Mouse (Mus musculus): ENCODE measurements around the gene F3. TPM values are rescaled to one million over a fixed set of nuclear protein-coding genes. Genes with fewer than 3 reads are reported as not detected.
A peak's percentile ranks its signal among the peaks of the same experiment; 100 is the strongest.

F3 gene
- polyA plus RNA-seq, 1 experiment from 2014 or later: 22.8 TPM

GRCm38 (mm10) chr3:121725651-121726050, 2.3 kb downstream of the F3 start:
- no peak overlapping the region for H3K4me3 ChIP-seq (replicated peaks; ENCODE audit: low read depth, low read length)
- 0 out of 2 replicates have a peak, but pooled peaks cover 8% of the 10 kb centered on the region for H3K36me3 ChIP-seq (ENCODE audit: insufficient read depth, low read length)
- H3K4me1 ChIP-seq (replicated peaks; ENCODE audit: insufficient read depth, low read length): peaks cover 11% of the 10 kb centered on the region
- no peak overlapping the region for H3K9ac ChIP-seq (ENCODE audit: low read depth, low read length)
- no peak for DNase-seq (ENCODE audit: low spot score)
- H3K27ac ChIP-seq: no peak overlapping the region
- H3K9me3 ChIP-seq (replicated peaks; ENCODE audit: low read length): no peaks in the 10 kb centered on the region
- H3K27me3 ChIP-seq (ENCODE audit: insufficient read depth, low read length): no peaks in the 10 kb centered on the region
- H3K4me2 ChIP-seq (ENCODE audit: low read length): no peak overlapping the region
- no peak for TF ChIP-seq CTCF (IDR thresholded peaks at IDR 0.05; ENCODE audit: low read depth)
- 75% methylated on average over 10 of the region's 10 CpGs for WGBS
- ATAC-seq (replicated peaks; ENCODE audit: low FRiP score, low read depth): no peak

GRCm38 (mm10) chr3:121729678-121730077, 6.3 kb downstream of the F3 start:
- H3K4me2 ChIP-seq (ENCODE audit: low read length): no peak overlapping the region
- 0 out of 2 replicates have a peak, but pooled peaks cover 8% of the 10 kb centered on the region for H3K36me3 ChIP-seq (ENCODE audit: insufficient read depth, low read length)
- H3K27me3 ChIP-seq (ENCODE audit: insufficient read depth, low read length): no peaks in the 10 kb centered on the region
- DNase-seq (ENCODE audit: low spot score) (no peak), ATAC-seq (replicated peaks; ENCODE audit: low FRiP score, low read depth) (no peak)
- no peak for TF ChIP-seq CTCF (IDR thresholded peaks at IDR 0.05; ENCODE audit: low read depth)
- no peak overlapping the region for H3K4me3 ChIP-seq (replicated peaks; ENCODE audit: low read depth, low read length)
- no peaks in the 10 kb centered on the region for H3K4me1 ChIP-seq (replicated peaks; ENCODE audit: insufficient read depth, low read length)
- H3K9me3 ChIP-seq (replicated peaks; ENCODE audit: low read length): no peaks in the 10 kb centered on the region
- no peak overlapping the region for H3K9ac ChIP-seq (ENCODE audit: low read depth, low read length)
- H3K27ac ChIP-seq: no peak overlapping the region
- 82% methylated on average over 4 of the region's 4 CpGs for WGBS

- no peak overlapping the region for H3K27ac ChIP-seq
- H3K9ac ChIP-seq (ENCODE audit: low read depth, low read length): no peak overlapping the region
- no peak for TF ChIP-seq CTCF (IDR thresholded peaks at IDR 0.05; ENCODE audit: low read depth)
- WGBS: 68% methylated on average over 7 of the region's 7 CpGs
- H3K9me3 ChIP-seq (replicated peaks; ENCODE audit: low read length): no peaks in the 10 kb centered on the region
- H3K4me3 ChIP-seq (replicated peaks; ENCODE audit: low read depth, low read length): no peak overlapping the region
- peaks cover 7% of the 10 kb centered on the region; the same call in 1 of the 2 replicates for H3K4me1 ChIP-seq (replicated peaks; ENCODE audit: insufficient read depth, low read length)
- no peaks in the 10 kb centered on the region for H3K27me3 ChIP-seq (ENCODE audit: insufficient read depth, low read length)
- ATAC-seq (replicated peaks; ENCODE audit: low FRiP score, low read depth): no peak
- DNase-seq (ENCODE audit: low spot score): no peak
- no peak overlapping the region for H3K4me2 ChIP-seq (ENCODE audit: low read length)
- H3K36me3 ChIP-seq (ENCODE audit: insufficient read depth, low read length): 0 out of 2 replicates have a peak, but pooled peaks cover under 1% of the 10 kb centered on the region
Observed at GRCm38 (mm10) chr3:121735542-121735941, 12.2 kb downstream of the F3 start.

- Histone ChIP-seq H3K4me3 (replicated peaks; ENCODE audit: low read depth, low read length) (no peak overlapping the region), H3K9ac (ENCODE audit: low read depth, low read length) (no peak overlapping the region), H3K27ac (peak overlapping the region; percentile 72), H3K27me3 (ENCODE audit: insufficient read depth, low read length) (no peaks in the 10 kb centered on the region), H3K4me1 (replicated peaks; ENCODE audit: insufficient read depth, low read length) (peaks cover 7% of the 10 kb centered on the region; the same call in 1 of the 2 replicates), H3K9me3 (replicated peaks; ENCODE audit: low read length) (no peaks in the 10 kb centered on the region), H3K4me2 (ENCODE audit: low read length) (no peak overlapping the region), H3K36me3 (ENCODE audit: insufficient read depth, low read length) (no peaks in the 10 kb centered on the region)
- TF ChIP-seq CTCF (IDR thresholded peaks at IDR 0.05; ENCODE audit: low read depth): peak; percentile 85
- peak; percentile 76 for ATAC-seq (replicated peaks; ENCODE audit: low FRiP score, low read depth)
- DNase-seq (ENCODE audit: low spot score): peak; percentile 92
- WGBS: 29% methylated on average over 18 of the region's 18 CpGs
Observed at GRCm38 (mm10) chr3:121736025-121736744, 12.8 kb downstream of the F3 start.

- peak; percentile 65 for TF ChIP-seq CTCF (IDR thresholded peaks at IDR 0.05; ENCODE audit: low read depth)
- Histone ChIP-seq H3K9ac (ENCODE audit: low read depth, low read length) (no peak overlapping the region), H3K4me1 (replicated peaks; ENCODE audit: insufficient read depth, low read length) (peaks cover 7% of the 10 kb centered on the region; the same call in 1 of the 2 replicates), H3K4me3 (replicated peaks; ENCODE audit: low read depth, low read length) (no peak overlapping the region), H3K27ac (no peak overlapping the region), H3K27me3 (ENCODE audit: insufficient read depth, low read length) (no peaks in the 10 kb centered on the region), H3K4me2 (ENCODE audit: low read length) (no peak overlapping the region), H3K36me3 (ENCODE audit: insufficient read depth, low read length) (no peaks in the 10 kb centered on the region), H3K9me3 (replicated peaks; ENCODE audit: low read length) (no peaks in the 10 kb centered on the region)
- 47% methylated on average over 1 of the region's 1 CpGs for WGBS
- DNase-seq (ENCODE audit: low spot score): peak; percentile 67
- ATAC-seq (replicated peaks; ENCODE audit: low FRiP score, low read depth): no peak
Observed at GRCm38 (mm10) chr3:121737453-121737852, 14.1 kb downstream of the F3 start.

- no peak overlapping the region for H3K9ac ChIP-seq (ENCODE audit: low read depth, low read length)
- H3K4me2 ChIP-seq (ENCODE audit: low read length): no peak overlapping the region
- TF ChIP-seq CTCF (IDR thresholded peaks at IDR 0.05; ENCODE audit: low read depth): no peak
- H3K36me3 ChIP-seq (ENCODE audit: insufficient read depth, low read length): no peaks in the 10 kb centered on the region
- no peaks in the 10 kb centered on the region for H3K9me3 ChIP-seq (replicated peaks; ENCODE audit: low read length)
- H3K4me1 ChIP-seq (replicated peaks; ENCODE audit: insufficient read depth, low read length): peaks cover 7% of the 10 kb centered on the region; the same call in 1 of the 2 replicates
- ATAC-seq (replicated peaks; ENCODE audit: low FRiP score, low read depth): no peak
- H3K27ac ChIP-seq: no peak overlapping the region
- 83% methylated on average over 2 of the region's 2 CpGs for WGBS
- no peak overlapping the region for H3K4me3 ChIP-seq (replicated peaks; ENCODE audit: low read depth, low read length)
- no peak for DNase-seq (ENCODE audit: low spot score)
- no peaks in the 10 kb centered on the region for H3K27me3 ChIP-seq (ENCODE audit: insufficient read depth, low read length)
Observed at GRCm38 (mm10) chr3:121737901-121738300, 14.6 kb downstream of the F3 start.

Measured in kidney, postnatal 0 days (tissue).